In genomic region chr6:50358104-50358679, GRCm38 (mm10) we compare ENCODE assay signal across 8 mouse cellular contexts.
DNase-seq lines count a peak whose midpoint lies in the region; ATAC-seq and TF ChIP-seq lines count a peak whose summit lies in the region.

No protein-coding gene starts in this region.

- H3K27ac ChIP-seq in forebrain, postnatal 0 days (ENCODE audit: low read depth, low read length), result peak overlapping the region; percentile 24; the same call in 1 of the 2 replicates
- H3K27ac ChIP-seq in olfactory bulb, adult 2 months (ENCODE audit: insufficient read depth, low read depth, low read length), result peak overlapping the region; percentile 79

- H3K4me2 ChIP-seq in forebrain, postnatal 0 days (ENCODE audit: low read depth), result no peak overlapping the region

- peak; percentile 34 for DNase-seq in gastrocnemius, adult 18-20 months (ENCODE audit: low spot score)
- no peak for DNase-seq in gastrocnemius, adult 8-10 months (ENCODE audit: low spot score in 2 of 2)
- peak; percentile 71 for DNase-seq in forebrain, postnatal 0 days
- DNase-seq in heart, postnatal 25 days (ENCODE audit: low spot score), result peak; percentile 49
- DNase-seq in layer of hippocampus, adult 18-20 months (ENCODE audit: low spot score in 2 of 2), result peak; percentile 37 to 39
- no peak for DNase-seq in cerebellum, adult 9-10 months
- no peak for DNase-seq in ovary, adult 18-20 months (ENCODE audit: low spot score)

- no peaks in the 10 kb centered on the region for H3K27me3 ChIP-seq in forebrain, postnatal 0 days (ENCODE audit: insufficient read depth, low read length)

- WGBS in forebrain, postnatal 0 days, result 30% methylated on average over 16 of the region's 16 CpGs
- WGBS in olfactory bulb, adult 2 months, result 25% methylated on average over 16 of the region's 16 CpGs

- intact Hi-C loops in heart, postnatal 25 days (cut with DNase I), result loop anchor here (5.0 kb wide), 3 partner anchors 41 to 79 kb away; no protein-coding TSS in a partner anchor

- no peaks in the 10 kb centered on the region for H3K9me3 ChIP-seq in forebrain, postnatal 0 days (ENCODE audit: low read length)

- ATAC-seq in forebrain, postnatal 0 days, result peak; percentile 89

- no peaks in the 10 kb centered on the region; the same call in none of the 2 replicates for H3K4me1 ChIP-seq in forebrain, postnatal 0 days (ENCODE audit: insufficient read depth)
- H3K4me1 ChIP-seq in olfactory bulb, adult 2 months (ENCODE audit: control insufficient read depth, insufficient read depth, low read length), result peaks cover 43% of the 10 kb centered on the region

- no peak overlapping the region for H3K9ac ChIP-seq in forebrain, postnatal 0 days

- no peak overlapping the region for H3K4me3 ChIP-seq in forebrain, postnatal 0 days (ENCODE audit: low read depth, low read length)
- no peak overlapping the region for H3K4me3 ChIP-seq in olfactory bulb, adult 2 months (ENCODE audit: insufficient read depth, low read depth, low read length)

- no peak for TF ChIP-seq POLR2A in olfactory bulb, adult 2 months (IDR thresholded peaks at IDR 0.05; ENCODE audit: insufficient read depth, low read depth, low read length)

- no peak for TF ChIP-seq CTCF in forebrain, postnatal 0 days (IDR thresholded peaks at IDR 0.05; ENCODE audit: low read depth)
- no peak for TF ChIP-seq CTCF in olfactory bulb, adult 2 months (IDR thresholded peaks at IDR 0.05; ENCODE audit: insufficient read depth, low read depth, low read length)

- H3K36me3 ChIP-seq in forebrain, postnatal 0 days (ENCODE audit: insufficient read depth), result no peaks in the 10 kb centered on the region

Comparison
In these comparisons a context has a peak if more than half of its experiments do, and no peak if none do; other contexts are left out.
1. DNase-seq: peak in gastrocnemius, adult 18-20 months (single experiment), forebrain, postnatal 0 days (single experiment), heart, postnatal 25 days (single experiment) and layer of hippocampus, adult 18-20 months (2 of 2); none in gastrocnemius, adult 8-10 months (0 of 2), cerebellum, adult 9-10 months (single experiment) and ovary, adult 18-20 months (single experiment).